Mouse (Mus musculus) kidney, postnatal 0 days (tissue): ENCODE measurements around the gene Rint1. TPM values are rescaled to one million over a fixed set of nuclear protein-coding genes. Genes with fewer than 3 reads are reported as not detected.
"Not testable (repeated sequence)": the region's sequence is repeated elsewhere in the genome, so short reads cannot be mapped to it uniquely, and the experiment has no call there.

Experiments
- ATAC-seq: fragments of 200-750 bp; cut with Nextera tagmentation; replicated peaks from 2 replicates; pipeline ENCODE4 v1.8.0; 2017; ENCODE audit warnings: low read depth, moderate number of reproducible peaks, moderate TSS enrichment, moderate library complexity; ENCODE audit not compliant: low FRiP score
- DNase-seq: peaks from one replicate; pipeline ENCODE4 v3.0.0-alpha.2; 2016; ENCODE audit warnings: low spot score
- H3K27ac ChIP-seq: fragments of 300-500 bp; sonication (generic); 2 replicates; pipeline ENCODE4 v1.5.1; 2014; ENCODE audit warnings: mild to moderate bottlenecking
- H3K27me3 ChIP-seq: fragments of 300-500 bp; sonication (generic); 2 replicates; pipeline ENCODE4 v1.6.1; 2014; ENCODE audit warnings: low read length, mixed read lengths; ENCODE audit not compliant: insufficient read depth
- H3K36me3 ChIP-seq: fragments of 300-500 bp; sonication (generic); 2 replicates; pipeline ENCODE4 v1.6.1; 2014; ENCODE audit warnings: low read length, mixed read lengths; ENCODE audit not compliant: insufficient read depth
- H3K4me1 ChIP-seq: fragments of 300-500 bp; sonication (generic); replicated peaks from 2 replicates; pipeline ENCODE4 v1.6.1; 2014; ENCODE audit warnings: antibody characterized with exemption, low read length, mixed read lengths; ENCODE audit not compliant: insufficient read depth
- H3K4me2 ChIP-seq: fragments of 300-500 bp; sonication (generic); 2 replicates; pipeline ENCODE4 v1.6.1; 2014; ENCODE audit warnings: mild to moderate bottlenecking, low read length, moderate library complexity, mixed read lengths
- H3K4me3 ChIP-seq: fragments of 300-500 bp; sonication (generic); replicated peaks from 2 replicates; pipeline ENCODE4 v1.5.1; 2014; ENCODE audit warnings: low read depth, low read length
- H3K9ac ChIP-seq: fragments of 300-500 bp; sonication (generic); 2 replicates; pipeline ENCODE4 v1.6.1; 2014; ENCODE audit warnings: low read depth, low read length
- H3K9me3 ChIP-seq: fragments of 300-500 bp; sonication (generic); replicated peaks from 2 replicates; pipeline ENCODE4 v1.6.1; 2016; ENCODE audit warnings: low read length, inconsistent platforms, mixed read lengths
- CTCF ChIP-seq: IDR thresholded peaks from 2 replicates; pipeline ENCODE4 v1.5.1; 2016; ENCODE audit warnings: antibody characterized with exemption, low read depth, mild to moderate bottlenecking, moderate library complexity
- WGBS: fragments of 180-500 bp; shearing (Covaris S2); extraction: QIAGEN DNeasy Blood & Tissue Kit; methylation state at CpG from one replicate; pipeline ENCODE4 v1.1.7; 2014; 5-methylcytosine and 5-hydroxymethylcytosine counted together
- polyA plus RNA-seq: library from polyadenylated mRNA; unstranded; fragments of >200 nt; fragmentation: Nextera tagmentation; extraction: Ambion mirVana; gene quantifications from 2 replicates; pipeline ENCODE4 v1.2.1, GENCODE M21; 2015

The Rint1 gene
- polyA plus RNA-seq, 1 experiment from 2014 or later: 26.8 TPM

DNA sequence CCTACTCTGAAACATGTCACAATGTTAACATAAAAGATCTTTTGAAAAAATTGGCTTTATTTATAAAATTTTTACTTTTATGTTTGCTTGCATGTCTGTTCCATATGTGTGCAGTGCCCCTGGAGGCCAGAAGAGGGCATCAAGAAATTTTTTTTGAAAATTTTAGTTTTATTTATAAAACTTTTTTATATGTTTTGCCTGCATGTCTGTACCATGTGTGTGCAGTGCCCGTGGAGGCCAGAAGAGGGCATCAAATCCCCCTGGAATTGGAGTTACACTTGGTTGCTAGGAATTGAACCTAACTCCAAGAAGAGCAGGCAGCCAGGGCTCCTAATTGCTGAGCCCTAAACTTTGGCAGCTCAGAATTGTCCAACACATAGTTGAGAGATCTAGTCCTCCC, 65.4 kb downstream of the Rint1 start:
- H3K9ac ChIP-seq, ATAC-seq, H3K4me1 ChIP-seq, H3K4me2 ChIP-seq, H3K4me3 ChIP-seq, H3K27me3 ChIP-seq, H3K27ac ChIP-seq, H3K9me3 ChIP-seq: not testable (repeated sequence)
- WGBS: 94% methylated on average over 1 of the region's 1 CpGs
- peak; percentile 37 for DNase-seq
- H3K36me3 ChIP-seq: peaks cover 29% of the 10 kb centered on the region; the same call in 1 of the 2 replicates
- TF ChIP-seq CTCF: peak; percentile 46

DNA sequence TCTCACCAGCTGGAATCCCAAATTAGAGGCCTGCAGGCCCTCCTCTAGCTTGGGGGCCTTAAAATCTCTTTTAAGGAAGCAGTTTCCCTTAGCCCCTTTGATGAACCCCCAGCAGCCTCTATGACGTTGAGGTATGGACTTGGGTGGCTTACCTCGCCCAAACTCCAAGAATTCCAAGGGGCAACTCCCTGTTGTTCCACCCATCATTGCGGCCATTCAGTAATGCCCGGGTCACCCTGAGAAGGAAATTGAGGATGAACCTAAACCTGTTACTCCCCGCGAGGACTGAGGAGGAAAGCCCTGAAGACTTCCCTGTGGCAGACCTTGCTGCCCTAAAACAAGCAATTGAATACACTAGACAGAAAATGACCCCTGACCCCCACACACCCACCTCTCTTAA, 68.0 kb downstream of the Rint1 start:
- Histone ChIP-seq H3K4me2 (no peak overlapping the region), H3K4me1 (no peaks in the 10 kb centered on the region), H3K9me3 (no peaks in the 10 kb centered on the region), H3K27me3 (no peaks in the 10 kb centered on the region), H3K27ac (no peak overlapping the region), H3K36me3 (peaks cover 29% of the 10 kb centered on the region; the same call in 1 of the 2 replicates), H3K4me3 (no peak overlapping the region), H3K9ac (no peak overlapping the region)
- ATAC-seq: no peak
- no peak for DNase-seq
- 92% methylated on average over 6 of the region's 6 CpGs for WGBS
- no peak for TF ChIP-seq CTCF

- peaks cover 29% of the 10 kb centered on the region; the same call in 1 of the 2 replicates for H3K36me3 ChIP-seq
- ATAC-seq (no peak), DNase-seq (no peak)
- no peak overlapping the region for H3K9ac ChIP-seq
- WGBS: 95% methylated on average over 1 of the region's 1 CpGs
- no peak for TF ChIP-seq CTCF
- H3K4me1 ChIP-seq: no peaks in the 10 kb centered on the region
- H3K4me2 ChIP-seq: no peak overlapping the region
- H3K27me3 ChIP-seq: no peaks in the 10 kb centered on the region
- H3K27ac ChIP-seq: no peak overlapping the region
- no peaks in the 10 kb centered on the region for H3K9me3 ChIP-seq
- H3K4me3 ChIP-seq: no peak overlapping the region
Measured at GRCm38 (mm10) chr5:23856164-23856563, 68.7 kb downstream of the Rint1 start.

DNA sequence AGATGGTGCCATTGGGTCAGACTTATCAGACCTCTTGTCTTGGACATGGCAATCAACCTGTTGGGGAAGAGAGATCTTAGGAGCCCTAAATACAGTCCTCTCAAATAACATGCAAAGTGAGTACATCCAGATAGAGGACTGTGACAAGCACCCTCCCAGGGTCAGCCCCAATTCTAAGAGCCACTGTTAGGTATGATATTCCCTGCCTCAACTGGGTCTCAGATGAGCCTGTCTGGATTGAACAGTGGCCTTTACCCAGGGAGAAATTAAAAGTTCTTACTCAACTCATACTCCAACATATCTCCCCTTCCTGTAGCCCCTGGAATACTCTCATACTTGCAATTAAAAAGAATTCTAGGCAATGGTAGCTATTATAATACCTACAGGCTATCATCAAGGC, 69.7 kb downstream of the Rint1 start:
- no peaks in the 10 kb centered on the region for H3K4me1 ChIP-seq
- TF ChIP-seq CTCF: no peak
- no peak overlapping the region for H3K4me2 ChIP-seq
- no peak overlapping the region for H3K9ac ChIP-seq
- H3K36me3 ChIP-seq: peaks cover 29% of the 10 kb centered on the region; the same call in 1 of the 2 replicates
- no peak overlapping the region for H3K27ac ChIP-seq
- H3K27me3 ChIP-seq: no peaks in the 10 kb centered on the region
- H3K4me3 ChIP-seq: no peak overlapping the region
- H3K9me3 ChIP-seq: no peaks in the 10 kb centered on the region
- DNase-seq (no peak), ATAC-seq (no peak)

- ATAC-seq: no peak
- WGBS: 81% methylated on average over 3 of the region's 3 CpGs
- H3K36me3 ChIP-seq: peaks cover 29% of the 10 kb centered on the region; the same call in 1 of the 2 replicates
- no peak overlapping the region for H3K4me2 ChIP-seq
- H3K27ac ChIP-seq: no peak overlapping the region
- no peaks in the 10 kb centered on the region for H3K9me3 ChIP-seq
- H3K9ac ChIP-seq: no peak overlapping the region
- DNase-seq: no peak
- H3K4me3 ChIP-seq: no peak overlapping the region
- H3K4me1 ChIP-seq: no peaks in the 10 kb centered on the region
- H3K27me3 ChIP-seq: no peaks in the 10 kb centered on the region
- no peak for TF ChIP-seq CTCF
Measured at GRCm38 (mm10) chr5:23858001-23858400, 70.5 kb downstream of the Rint1 start.

DNA sequence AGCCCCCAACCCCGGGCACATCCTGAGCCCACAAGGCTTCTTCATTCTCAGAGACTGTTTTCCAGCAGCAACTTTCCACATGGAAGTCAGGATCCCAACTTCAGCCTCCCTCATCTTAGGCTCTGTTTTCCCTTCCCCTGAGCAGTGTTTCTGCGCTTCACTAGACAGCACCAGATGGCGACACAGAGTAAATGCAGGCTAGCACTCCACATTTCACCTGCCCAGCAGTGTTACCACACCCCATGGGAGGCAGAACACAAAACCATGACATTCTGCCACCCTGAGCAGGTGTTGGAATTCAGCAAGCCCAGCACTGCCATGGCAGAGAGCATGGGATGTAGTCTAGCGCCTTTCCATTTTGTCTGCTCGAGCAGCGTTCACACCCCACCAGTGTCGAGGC, 71.1 kb downstream of the Rint1 start:
- H3K27ac ChIP-seq: no peak overlapping the region
- 0 out of 2 replicates have a peak, but pooled peaks have one; percentile 10 for ATAC-seq
- no peak for DNase-seq
- peaks cover 29% of the 10 kb centered on the region; the same call in 1 of the 2 replicates for H3K36me3 ChIP-seq
- H3K9me3 ChIP-seq: no peaks in the 10 kb centered on the region
- TF ChIP-seq CTCF: peak; percentile 55
- H3K9ac ChIP-seq: no peak overlapping the region
- H3K4me3 ChIP-seq: no peak overlapping the region
- H3K27me3 ChIP-seq: no peaks in the 10 kb centered on the region
- H3K4me2 ChIP-seq: no peak overlapping the region
- 79% methylated on average over 7 of the region's 7 CpGs for WGBS
- H3K4me1 ChIP-seq: no peaks in the 10 kb centered on the region

- Histone ChIP-seq H3K36me3 (peaks cover 24% of the 10 kb centered on the region; the same call in 1 of the 2 replicates), H3K4me2 (no peak overlapping the region), H3K27me3 (no peaks in the 10 kb centered on the region), H3K9me3 (no peaks in the 10 kb centered on the region), H3K27ac (no peak overlapping the region), H3K4me3 (no peak overlapping the region), H3K4me1 (no peaks in the 10 kb centered on the region), H3K9ac (no peak overlapping the region)
- 84% methylated on average over 1 of the region's 1 CpGs for WGBS
- no peak for DNase-seq
- no peak for ATAC-seq
- no peak for TF ChIP-seq CTCF
Measured at GRCm38 (mm10) chr5:23859087-23859718, 71.7 kb downstream of the Rint1 start.
